Mouse (Mus musculus) limb, embryonic 12.5 days (tissue): ENCODE measurements around the gene Rfesd. TPM values are rescaled to one million over a fixed set of nuclear protein-coding genes. Genes with fewer than 3 reads are reported as not detected.

Source experiments
- ATAC-seq: fragments of 200-750 bp; cut with Nextera tagmentation; 2 replicates; pipeline ENCODE4 v1.8.0; 2017; ENCODE audit warnings: low read depth, moderate TSS enrichment; ENCODE audit not compliant: insufficient number of reproducible peaks, insufficient read depth, low FRiP score, low TSS enrichment
- H3K27ac ChIP-seq: fragments of 300-500 bp; sonication (generic); 2 replicates; pipeline ENCODE4 v1.5.1; 2016; ENCODE audit warnings: mild to moderate bottlenecking, moderate library complexity
- H3K27me3 ChIP-seq: fragments of 300-500 bp; sonication (generic); 2 replicates; pipeline ENCODE4 v1.6.1; 2016; ENCODE audit warnings: mild to moderate bottlenecking, moderate library complexity
- H3K36me3 ChIP-seq: fragments of 300-500 bp; sonication (generic); 2 replicates; pipeline ENCODE4 v1.6.1; 2016; ENCODE audit warnings: mild to moderate bottlenecking, moderate library complexity
- H3K4me1 ChIP-seq: fragments of 300-500 bp; sonication (generic); replicated peaks from 2 replicates; pipeline ENCODE4 v1.6.1; 2016
- H3K4me2 ChIP-seq: fragments of 300-500 bp; sonication (generic); 2 replicates; pipeline ENCODE4 v1.6.1; 2016; ENCODE audit warnings: mild to moderate bottlenecking, moderate library complexity
- H3K4me3 ChIP-seq: fragments of 300-500 bp; sonication (generic); replicated peaks from 2 replicates; pipeline ENCODE4 v1.5.1; 2016; ENCODE audit warnings: mild to moderate bottlenecking
- H3K9ac ChIP-seq: fragments of 300-500 bp; sonication (generic); replicated peaks from 2 replicates; pipeline ENCODE4 v1.6.1; 2016; ENCODE audit warnings: mild to moderate bottlenecking, moderate library complexity
- H3K9me3 ChIP-seq: fragments of 300-500 bp; sonication (generic); 2 replicates; pipeline ENCODE4 v1.6.1; 2016; ENCODE audit warnings: mild to moderate bottlenecking, moderate library complexity
- WGBS: fragments of 180-500 bp; shearing (Covaris S2); methylation state at CpG from one replicate; pipeline ENCODE4 v1.1.7; 2016; 5-methylcytosine and 5-hydroxymethylcytosine counted together
- polyA plus RNA-seq: library from polyadenylated mRNA; unstranded; fragments of >200 nt; fragmentation: Nextera tagmentation; extraction: Ambion mirVana; gene quantifications from 2 replicates; pipeline ENCODE4 v1.2.1, GENCODE M21; 2016

Gene Rfesd
- 21.5 and 22.4 TPM in 2 replicates for polyA plus RNA-seq

- peaks cover 3% of the 10 kb centered on the region; the same call in 1 of the 2 replicates for H3K4me1 ChIP-seq
- peak within 1 kb of the TSS; percentile 73 for H3K9ac ChIP-seq
- peak within 1 kb of the TSS; percentile 50 for H3K4me3 ChIP-seq
- WGBS = 2% methylated on average over 50 of the region's 50 CpGs
- peak; percentile 99 for ATAC-seq
- peak within 1 kb of the TSS; percentile 59 for H3K4me2 ChIP-seq
- H3K9me3 ChIP-seq = no peaks in the 10 kb centered on the region
- H3K27me3 ChIP-seq = 0 out of 2 replicates have a peak, but pooled peaks cover 2% of the 10 kb centered on the region
- no peaks in the 10 kb centered on the region for H3K36me3 ChIP-seq
- peak within 1 kb of the TSS; percentile 85 for H3K27ac ChIP-seq
These were observed at the start of gene Rfesd for GRCm38 (mm10) chr13:76017974-76018843. TSS of gene Rfesd (minus strand) at chr13:76018719.

GRCm38 (mm10) chr13:76064363-76064945, 45.9 kb upstream of the Rfesd start:
- H3K4me2 ChIP-seq = no peak overlapping the region
- no peaks in the 10 kb centered on the region for H3K27me3 ChIP-seq
- peaks cover 8% of the 10 kb centered on the region for H3K4me1 ChIP-seq
- no peaks in the 10 kb centered on the region for H3K9me3 ChIP-seq
- no peak overlapping the region for H3K27ac ChIP-seq
- 65% methylated on average over 13 of the region's 13 CpGs for WGBS
- H3K36me3 ChIP-seq = peaks cover 12% of the 10 kb centered on the region
- ATAC-seq = peak; percentile 77
- no peak overlapping the region for H3K9ac ChIP-seq
- H3K4me3 ChIP-seq = no peak overlapping the region

- 82% methylated on average over 4 of the region's 4 CpGs for WGBS
- H3K9me3 ChIP-seq = no peaks in the 10 kb centered on the region
- H3K27ac ChIP-seq = no peak overlapping the region
- no peak overlapping the region for H3K9ac ChIP-seq
- no peak for ATAC-seq
- H3K4me3 ChIP-seq = no peak overlapping the region
- no peaks in the 10 kb centered on the region for H3K27me3 ChIP-seq
- H3K4me1 ChIP-seq = peaks cover 8% of the 10 kb centered on the region
- no peak overlapping the region for H3K4me2 ChIP-seq
- peaks cover 12% of the 10 kb centered on the region for H3K36me3 ChIP-seq
These were observed 45.0 kb upstream of the Rfesd start for GRCm38 (mm10) chr13:76063548-76063947.

- Histone ChIP-seq H3K27me3 (peaks cover 8% of the 10 kb centered on the region), H3K4me1 (peaks cover 8% of the 10 kb centered on the region), H3K4me3 (no peak overlapping the region), H3K9me3 (no peaks in the 10 kb centered on the region), H3K36me3 (peaks cover 12% of the 10 kb centered on the region), H3K4me2 (no peak overlapping the region), H3K9ac (no peak overlapping the region), H3K27ac (no peak overlapping the region)
- WGBS = 97% methylated on average over 3 of the region's 3 CpGs
- ATAC-seq = no peak
These were observed 44.0 kb upstream of the Rfesd start for GRCm38 (mm10) chr13:76062569-76062968.

- no peak for ATAC-seq
- H3K27ac ChIP-seq = no peak overlapping the region
- peaks cover 8% of the 10 kb centered on the region for H3K4me1 ChIP-seq
- H3K9me3 ChIP-seq = no peaks in the 10 kb centered on the region
- 91% methylated on average over 3 of the region's 3 CpGs for WGBS
- peaks cover 12% of the 10 kb centered on the region for H3K27me3 ChIP-seq
- no peak overlapping the region for H3K4me3 ChIP-seq
- no peak overlapping the region for H3K4me2 ChIP-seq
- peaks cover 12% of the 10 kb centered on the region for H3K36me3 ChIP-seq
- H3K9ac ChIP-seq = no peak overlapping the region
These were observed 43.6 kb upstream of the Rfesd start for GRCm38 (mm10) chr13:76062126-76062525.

- no peak overlapping the region for H3K4me2 ChIP-seq
- H3K36me3 ChIP-seq = peaks cover 6% of the 10 kb centered on the region
- no peak overlapping the region for H3K9ac ChIP-seq
- H3K27ac ChIP-seq = no peak overlapping the region
- 86% methylated on average over 4 of the region's 4 CpGs for WGBS
- H3K27me3 ChIP-seq = peaks cover 35% of the 10 kb centered on the region
- no peak for ATAC-seq
- no peaks in the 10 kb centered on the region for H3K9me3 ChIP-seq
- peaks cover 22% of the 10 kb centered on the region for H3K4me1 ChIP-seq
- H3K4me3 ChIP-seq = no peak overlapping the region
These were observed 41.1 kb upstream of the Rfesd start for GRCm38 (mm10) chr13:76059591-76059990.

- no peak overlapping the region for H3K4me3 ChIP-seq
- H3K9ac ChIP-seq = no peak overlapping the region
- peaks cover 53% of the 10 kb centered on the region for H3K27me3 ChIP-seq
- no peak for ATAC-seq
- H3K4me1 ChIP-seq = peaks cover 16% of the 10 kb centered on the region
- 60% methylated on average over 10 of the region's 10 CpGs for WGBS
- H3K36me3 ChIP-seq = peaks cover 4% of the 10 kb centered on the region
- no peaks in the 10 kb centered on the region for H3K9me3 ChIP-seq
- H3K4me2 ChIP-seq = no peak overlapping the region
- H3K27ac ChIP-seq = no peak overlapping the region
These were observed 38.9 kb upstream of the Rfesd start for GRCm38 (mm10) chr13:76057267-76058069.

- no peaks in the 10 kb centered on the region for H3K9me3 ChIP-seq
- peaks cover 56% of the 10 kb centered on the region for H3K27me3 ChIP-seq
- peak within 1 kb of the TSS; percentile 56 for H3K4me3 ChIP-seq
- peak within 1 kb of the TSS; percentile 97 for H3K4me2 ChIP-seq
- H3K4me1 ChIP-seq = peaks cover 16% of the 10 kb centered on the region
- no peaks in the 10 kb centered on the region for H3K36me3 ChIP-seq
- 10% methylated on average over 10 of the region's 10 CpGs for WGBS
- peak within 1 kb of the TSS; percentile 52 for H3K9ac ChIP-seq
- ATAC-seq = no peak
- no peak within 1 kb of the TSS for H3K27ac ChIP-seq
These were observed 38.4 kb upstream of the Rfesd start, which contains the start of gene Gpr150 for GRCm38 (mm10) chr13:76056896-76057266. TSS of gene Gpr150 (minus strand) at chr13:76056996.

- Histone ChIP-seq H3K36me3 (no peaks in the 10 kb centered on the region), H3K27me3 (peaks cover 56% of the 10 kb centered on the region), H3K4me1 (peaks cover 16% of the 10 kb centered on the region), H3K4me3 (peak overlapping the region; percentile 56), H3K4me2 (peak overlapping the region; percentile 97), H3K27ac (no peak overlapping the region), H3K9me3 (no peaks in the 10 kb centered on the region), H3K9ac (peak overlapping the region; percentile 52; the same call in 1 of the 2 replicates)
- ATAC-seq = peak; percentile 85
- under 1% methylated on average over 34 of the region's 34 CpGs for WGBS
These were observed 37.8 kb upstream of the Rfesd start for GRCm38 (mm10) chr13:76056261-76056724.

GRCm38 (mm10) chr13:76055391-76056232, 37.1 kb upstream of the Rfesd start:
- peaks cover 56% of the 10 kb centered on the region for H3K27me3 ChIP-seq
- peak overlapping the region; percentile 97 for H3K4me2 ChIP-seq
- peak overlapping the region; percentile 52 for H3K9ac ChIP-seq
- peak; percentile 22; the same call in 1 of the 2 replicates for ATAC-seq
- WGBS = under 1% methylated on average over 59 of the region's 59 CpGs
- H3K27ac ChIP-seq = no peak overlapping the region
- no peaks in the 10 kb centered on the region for H3K36me3 ChIP-seq
- peak overlapping the region; percentile 56 for H3K4me3 ChIP-seq
- peaks cover 16% of the 10 kb centered on the region for H3K4me1 ChIP-seq
- no peaks in the 10 kb centered on the region for H3K9me3 ChIP-seq
